Mouse (Mus musculus): ENCODE data around the gene Wdr60. TPM values are rescaled to one million over a fixed set of nuclear protein-coding genes. Genes with fewer than 3 reads are reported as not detected.

The Wdr60 gene
- polyA plus RNA-seq, 1 experiment, result 2.9 TPM

DNA sequence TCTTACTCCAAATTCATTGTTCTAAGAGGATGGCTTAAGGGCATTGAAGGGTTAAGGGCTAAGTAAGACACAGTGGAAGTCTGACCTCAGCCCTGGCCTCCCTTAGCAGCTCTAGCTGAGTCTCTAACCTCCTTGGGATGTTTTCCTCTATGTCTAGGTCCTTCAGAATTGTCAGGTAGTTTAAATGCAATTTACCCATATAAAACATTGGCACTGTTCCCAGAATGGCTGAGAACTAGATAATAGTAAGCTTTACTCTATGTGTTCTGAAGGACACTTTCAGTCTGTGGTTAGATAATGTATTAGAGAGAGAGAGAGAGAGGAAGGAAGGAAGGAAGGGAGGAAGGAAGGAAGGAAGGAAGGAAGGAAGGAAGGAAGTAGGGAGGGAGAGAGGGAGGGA lies 80.4 kb downstream of the Wdr60 start:
- H3K4me3 ChIP-seq (ENCODE audit: control insufficient read depth, insufficient read depth, low read length), result no peak overlapping the region
- no peaks in the 10 kb centered on the region; the same call in 1 of the 2 replicates for H3K4me1 ChIP-seq (replicated peaks; ENCODE audit: control insufficient read depth, insufficient read depth, low read length)
- TF ChIP-seq POLR2A (IDR thresholded peaks at IDR 0.05; ENCODE audit: control insufficient read depth, extremely low read depth, insufficient read depth, low read length, poor library complexity), result no peak
- no peak for TF ChIP-seq CTCF (IDR thresholded peaks at IDR 0.05; ENCODE audit: borderline replicate concordance, control insufficient read depth, extremely low read depth, insufficient read depth, low read length, poor library complexity)
- H3K27ac ChIP-seq (ENCODE audit: control insufficient read depth, insufficient read depth, low read length), result no peak overlapping the region
- no peaks in the 10 kb centered on the region for H3K27me3 ChIP-seq (ENCODE audit: control insufficient read depth, insufficient read depth, low read length)
- no peaks in the 10 kb centered on the region for H3K36me3 ChIP-seq (ENCODE audit: control insufficient read depth, insufficient read depth, low read length)
- no peak for DNase-seq

DNA sequence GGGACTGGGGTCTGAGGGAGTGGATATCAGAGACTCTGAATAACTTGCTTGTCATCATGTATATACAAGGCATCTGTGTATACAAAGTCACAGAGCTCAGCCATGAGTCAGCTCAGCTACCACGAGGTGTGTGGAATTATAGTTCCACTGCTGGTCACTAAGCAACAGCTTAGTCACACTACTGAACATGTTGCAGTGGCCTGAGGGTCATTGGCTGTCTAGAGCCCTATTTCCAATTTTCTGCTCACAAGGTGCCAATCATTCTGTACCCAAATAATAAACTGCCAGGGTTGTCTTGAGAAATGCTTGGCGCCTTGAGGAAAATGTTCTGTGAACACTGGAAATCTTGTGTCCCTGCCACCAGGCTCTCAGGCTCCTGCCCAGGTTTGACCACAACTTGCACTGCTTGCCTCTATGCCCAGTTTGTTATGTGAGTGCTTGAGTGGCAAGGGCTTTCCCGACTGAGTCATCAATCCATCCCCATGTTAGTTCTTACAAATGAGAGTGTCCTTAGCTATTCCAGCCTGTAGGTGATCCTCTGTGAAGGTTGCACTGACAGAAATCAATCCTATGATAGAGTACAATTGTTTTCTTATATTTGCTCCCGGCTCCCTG lies 81.3 kb downstream of the Wdr60 start:
- Histone ChIP-seq H3K27me3 (ENCODE audit: control insufficient read depth, insufficient read depth, low read length) (no peaks in the 10 kb centered on the region), H3K4me1 (replicated peaks; ENCODE audit: control insufficient read depth, insufficient read depth, low read length) (no peaks in the 10 kb centered on the region; the same call in 1 of the 2 replicates), H3K4me3 (ENCODE audit: control insufficient read depth, insufficient read depth, low read length) (no peak overlapping the region), H3K36me3 (ENCODE audit: control insufficient read depth, insufficient read depth, low read length) (no peaks in the 10 kb centered on the region), H3K27ac (ENCODE audit: control insufficient read depth, insufficient read depth, low read length) (no peak overlapping the region)
- DNase-seq, result no peak
- no peak for TF ChIP-seq POLR2A (IDR thresholded peaks at IDR 0.05; ENCODE audit: control insufficient read depth, extremely low read depth, insufficient read depth, low read length, poor library complexity)
- no peak for TF ChIP-seq CTCF (IDR thresholded peaks at IDR 0.05; ENCODE audit: borderline replicate concordance, control insufficient read depth, extremely low read depth, insufficient read depth, low read length, poor library complexity)
- WGBS, result 72% methylated on average over 4 of the region's 4 CpGs

DNA sequence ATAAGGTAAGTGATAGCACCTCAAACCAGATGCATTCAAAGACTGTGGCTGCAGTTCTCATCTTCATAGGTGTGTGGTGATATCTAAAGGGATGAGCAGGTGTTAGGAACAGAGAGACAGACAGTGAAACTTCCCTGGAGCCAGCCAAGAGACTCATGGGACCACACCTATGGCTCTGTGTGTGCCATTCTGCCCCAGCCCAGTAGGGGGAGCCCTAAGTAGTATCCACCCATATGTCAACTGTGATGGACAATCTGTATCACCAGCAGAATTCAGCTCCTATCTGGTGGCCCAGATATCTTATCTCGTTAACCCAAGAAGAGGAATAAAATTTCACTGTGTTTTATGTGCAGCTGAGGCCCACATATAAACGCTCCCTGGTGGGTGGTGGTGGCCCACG lies 85.9 kb downstream of the Wdr60 start:
- Histone ChIP-seq H3K4me1 (replicated peaks; ENCODE audit: control insufficient read depth, insufficient read depth, low read length) (no peaks in the 10 kb centered on the region; the same call in 1 of the 2 replicates), H3K4me3 (ENCODE audit: control insufficient read depth, insufficient read depth, low read length) (no peak overlapping the region), H3K36me3 (ENCODE audit: control insufficient read depth, insufficient read depth, low read length) (no peaks in the 10 kb centered on the region), H3K27me3 (ENCODE audit: control insufficient read depth, insufficient read depth, low read length) (no peaks in the 10 kb centered on the region), H3K27ac (ENCODE audit: control insufficient read depth, insufficient read depth, low read length) (no peak overlapping the region)
- TF ChIP-seq POLR2A (IDR thresholded peaks at IDR 0.05; ENCODE audit: control insufficient read depth, extremely low read depth, insufficient read depth, low read length, poor library complexity) (no peak), CTCF (IDR thresholded peaks at IDR 0.05; ENCODE audit: borderline replicate concordance, control insufficient read depth, extremely low read depth, insufficient read depth, low read length, poor library complexity) (peak; percentile 27; the same call in 1 of the 2 replicates)
- 96% methylated on average over 3 of the region's 3 CpGs for WGBS
- DNase-seq, result peak; percentile 71

DNA sequence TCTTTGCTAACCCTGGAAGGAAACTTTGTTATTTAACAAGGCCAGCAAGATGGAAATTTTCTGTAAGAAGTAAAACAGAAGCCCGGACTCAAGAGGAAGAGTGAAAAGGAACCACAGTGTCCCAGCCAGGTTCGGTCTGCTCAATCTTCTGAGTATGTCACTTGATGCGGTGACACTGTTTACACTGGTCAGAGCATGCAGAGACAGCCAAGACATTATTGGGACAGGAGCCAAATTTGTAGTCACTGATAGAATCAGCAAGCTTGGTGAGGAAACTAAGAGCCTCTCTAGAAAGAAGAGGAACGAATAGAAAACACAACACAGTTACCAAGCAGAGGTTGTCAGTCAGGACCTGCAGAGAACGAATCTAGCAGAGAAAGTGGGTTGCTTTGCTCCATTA lies 93.2 kb downstream of the Wdr60 start:
- Histone ChIP-seq H3K4me3 (ENCODE audit: control insufficient read depth, insufficient read depth, low read length) (no peak overlapping the region), H3K27me3 (ENCODE audit: control insufficient read depth, insufficient read depth, low read length) (no peaks in the 10 kb centered on the region), H3K27ac (ENCODE audit: control insufficient read depth, insufficient read depth, low read length) (no peak overlapping the region), H3K4me1 (replicated peaks; ENCODE audit: control insufficient read depth, insufficient read depth, low read length) (no peaks in the 10 kb centered on the region), H3K36me3 (ENCODE audit: control insufficient read depth, insufficient read depth, low read length) (no peaks in the 10 kb centered on the region)
- no peak for TF ChIP-seq POLR2A (IDR thresholded peaks at IDR 0.05; ENCODE audit: control insufficient read depth, extremely low read depth, insufficient read depth, low read length, poor library complexity)
- no peak for TF ChIP-seq CTCF (IDR thresholded peaks at IDR 0.05; ENCODE audit: borderline replicate concordance, control insufficient read depth, extremely low read depth, insufficient read depth, low read length, poor library complexity)
- WGBS, result 58% methylated on average over 5 of the region's 5 CpGs
- no peak for DNase-seq

GRCm38 (mm10) chr12:116165368-116165767 lies 97.5 kb downstream of the Wdr60 start:
- DNase-seq, result no peak
- no peaks in the 10 kb centered on the region for H3K27me3 ChIP-seq (ENCODE audit: control insufficient read depth, insufficient read depth, low read length)
- H3K27ac ChIP-seq (ENCODE audit: control insufficient read depth, insufficient read depth, low read length), result no peak overlapping the region
- H3K4me3 ChIP-seq (ENCODE audit: control insufficient read depth, insufficient read depth, low read length), result no peak overlapping the region
- no peaks in the 10 kb centered on the region for H3K36me3 ChIP-seq (ENCODE audit: control insufficient read depth, insufficient read depth, low read length)
- H3K4me1 ChIP-seq (replicated peaks; ENCODE audit: control insufficient read depth, insufficient read depth, low read length), result no peaks in the 10 kb centered on the region
- TF ChIP-seq POLR2A (IDR thresholded peaks at IDR 0.05; ENCODE audit: control insufficient read depth, extremely low read depth, insufficient read depth, low read length, poor library complexity) (no peak), CTCF (IDR thresholded peaks at IDR 0.05; ENCODE audit: borderline replicate concordance, control insufficient read depth, extremely low read depth, insufficient read depth, low read length, poor library complexity) (no peak)

- no peak for DNase-seq
- Histone ChIP-seq H3K27ac (ENCODE audit: control insufficient read depth, insufficient read depth, low read length) (no peak overlapping the region), H3K36me3 (ENCODE audit: control insufficient read depth, insufficient read depth, low read length) (no peaks in the 10 kb centered on the region), H3K4me1 (replicated peaks; ENCODE audit: control insufficient read depth, insufficient read depth, low read length) (no peaks in the 10 kb centered on the region), H3K27me3 (ENCODE audit: control insufficient read depth, insufficient read depth, low read length) (no peaks in the 10 kb centered on the region), H3K4me3 (ENCODE audit: control insufficient read depth, insufficient read depth, low read length) (no peak overlapping the region)
- 93% methylated on average over 2 of the region's 2 CpGs for WGBS
- TF ChIP-seq POLR2A (IDR thresholded peaks at IDR 0.05; ENCODE audit: control insufficient read depth, extremely low read depth, insufficient read depth, low read length, poor library complexity) (no peak), CTCF (IDR thresholded peaks at IDR 0.05; ENCODE audit: borderline replicate concordance, control insufficient read depth, extremely low read depth, insufficient read depth, low read length, poor library complexity) (no peak)
Observed at GRCm38 (mm10) chr12:116159695-116160094, 103.1 kb downstream of the Wdr60 start.

DNA sequence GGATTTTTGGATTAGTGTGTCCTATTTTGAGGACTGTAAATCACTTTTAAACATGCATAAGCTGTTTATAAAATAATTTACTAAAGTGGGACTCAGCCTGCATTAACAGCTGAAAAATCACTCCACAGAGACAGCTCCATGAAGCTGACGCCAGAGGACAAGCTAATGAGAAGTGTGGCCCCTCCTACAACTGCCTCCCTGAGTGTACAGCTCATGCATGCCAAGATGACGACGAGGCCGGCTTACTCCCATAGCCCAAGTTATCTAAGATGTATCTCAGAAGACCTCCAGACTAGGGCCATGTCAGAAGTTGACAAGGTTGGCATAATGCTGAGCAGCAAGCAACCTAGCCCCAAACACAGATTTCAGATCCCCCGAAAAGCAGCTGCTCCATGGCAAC lies 103.6 kb downstream of the Wdr60 start:
- DNase-seq, result no peak
- Histone ChIP-seq H3K4me3 (ENCODE audit: control insufficient read depth, insufficient read depth, low read length) (no peak overlapping the region), H3K27me3 (ENCODE audit: control insufficient read depth, insufficient read depth, low read length) (no peaks in the 10 kb centered on the region), H3K36me3 (ENCODE audit: control insufficient read depth, insufficient read depth, low read length) (no peaks in the 10 kb centered on the region), H3K27ac (ENCODE audit: control insufficient read depth, insufficient read depth, low read length) (no peak overlapping the region), H3K4me1 (replicated peaks; ENCODE audit: control insufficient read depth, insufficient read depth, low read length) (no peaks in the 10 kb centered on the region)
- 96% methylated on average over 5 of the region's 5 CpGs for WGBS
- no peak for TF ChIP-seq CTCF (IDR thresholded peaks at IDR 0.05; ENCODE audit: borderline replicate concordance, control insufficient read depth, extremely low read depth, insufficient read depth, low read length, poor library complexity)
- no peak for TF ChIP-seq POLR2A (IDR thresholded peaks at IDR 0.05; ENCODE audit: control insufficient read depth, extremely low read depth, insufficient read depth, low read length, poor library complexity)
